Comparison of ENCODE assay signal across 8 mouse cellular contexts in genomic region chr11:120572752-120573584, GRCm38 (mm10). TPM values are rescaled to one million over a fixed set of nuclear protein-coding genes. Genes with fewer than 3 reads are reported as not detected.
DNase-seq lines count a peak whose midpoint lies in the region; ATAC-seq lines count a peak whose summit lies in the region.

Gene P4hb, minus strand, starts transcription at chr11:120573253.

- peak; percentile 100 for DNase-seq in NIH3T3 (ENCODE audit: low read depth)
- peak; percentile 100 for DNase-seq in cerebellum, postnatal 10 days
- DNase-seq in frontal cortex, postnatal 10 days (ENCODE audit: low spot score in 2 of 2): peak; percentile 100
- peak; percentile 100 for DNase-seq in layer of hippocampus, postnatal 14 days (ENCODE audit: low spot score in 2 of 2)
- peak; percentile 99 for DNase-seq in lung, postnatal 14 days
- DNase-seq in retina, adult 2 months (ENCODE audit: low read depth, low spot score): peak; percentile 97
- DNase-seq in thymus, postnatal 36 days: peak; percentile 99

- H3K27ac ChIP-seq in hindbrain, embryonic 12.5 days: peak within 1 kb of the TSS; percentile 95

- H3K4me1 ChIP-seq in hindbrain, embryonic 12.5 days: peaks cover 20% of the 10 kb centered on the region

- peak within 1 kb of the TSS; percentile 69 for H3K4me3 ChIP-seq in hindbrain, embryonic 12.5 days

- peak within 1 kb of the TSS; percentile 86 for H3K4me2 ChIP-seq in hindbrain, embryonic 12.5 days (replicated peaks)

- H3K9me3 ChIP-seq in hindbrain, embryonic 12.5 days (replicated peaks): no peaks in the 10 kb centered on the region

- WGBS in hindbrain, embryonic 12.5 days: under 1% methylated on average over 92 of the region's 94 CpGs

- peak within 1 kb of the TSS; percentile 87 for H3K9ac ChIP-seq in hindbrain, embryonic 12.5 days

- H3K27me3 ChIP-seq in hindbrain, embryonic 12.5 days: no peaks in the 10 kb centered on the region

- peaks cover 38% of the 10 kb centered on the region for H3K36me3 ChIP-seq in hindbrain, embryonic 12.5 days

- peak; percentile 98 for ATAC-seq in hindbrain, embryonic 12.5 days (ENCODE audit: low FRiP score)

RNA-seq across cellular contexts. Expression of gene P4hb, which starts in this region (rescaled TPM):
- polyA plus RNA-seq in hindbrain, embryonic 12.5 days (2016; fragmentation: Nextera tagmentation; extraction: Ambion mirVana): 473 and 486 TPM in 2 replicates
- total RNA-seq in layer of hippocampus, postnatal 14 days (2021): 100 to 1,000 TPM; 142 to 157 TPM

Comparison
In these comparisons a context has a peak if more than half of its experiments do, and no peak if none do; other contexts are left out.
1. Peak in every context shown above with its lines: DNase-seq, ATAC-seq, H3K4me3 ChIP-seq and H3K27ac ChIP-seq.